Mouse (Mus musculus): Measurements from ENCODE around the gene Btc.

DNA sequence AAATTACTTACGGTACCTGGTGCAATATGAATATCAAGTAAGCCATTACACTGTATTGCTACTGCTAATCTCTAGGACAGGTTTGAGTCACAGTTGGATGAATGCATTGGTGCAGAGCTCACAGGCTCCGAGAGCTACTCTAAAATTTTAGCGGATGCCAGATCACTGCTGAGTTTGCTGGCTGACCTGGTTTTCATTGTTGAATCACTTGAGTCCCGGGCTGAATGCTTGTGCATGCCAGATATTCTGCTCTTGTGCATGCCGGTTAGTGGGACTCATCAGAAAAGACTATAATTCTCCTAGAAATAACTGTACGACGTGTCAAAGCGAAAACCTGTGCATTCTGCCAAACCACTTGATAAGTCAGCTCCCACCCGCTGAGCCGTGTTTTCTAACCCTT, 35.9 kb downstream of the Btc start:
- TF ChIP-seq POLR2A (IDR thresholded peaks at IDR 0.05; ENCODE audit: low read depth, low read length) (no peak), CTCF (IDR thresholded peaks at IDR 0.05; ENCODE audit: borderline replicate concordance, insufficient read depth, low read length) (no peak)
